Mouse (Mus musculus) ovary, postnatal 36 days (tissue): Measurements from ENCODE around the gene Alg11.

ENCODE experiments used
- DNase-seq: peaks from one replicate; pipeline ENCODE4 v3.0.0; 2022; ENCODE audit warnings: low spot score, mixed read lengths

Gene Alg11

GRCm38 (mm10) chr8:22061126-22061525 lies 605 bp downstream of the Alg11 start:
- DNase-seq: no peak

DNA sequence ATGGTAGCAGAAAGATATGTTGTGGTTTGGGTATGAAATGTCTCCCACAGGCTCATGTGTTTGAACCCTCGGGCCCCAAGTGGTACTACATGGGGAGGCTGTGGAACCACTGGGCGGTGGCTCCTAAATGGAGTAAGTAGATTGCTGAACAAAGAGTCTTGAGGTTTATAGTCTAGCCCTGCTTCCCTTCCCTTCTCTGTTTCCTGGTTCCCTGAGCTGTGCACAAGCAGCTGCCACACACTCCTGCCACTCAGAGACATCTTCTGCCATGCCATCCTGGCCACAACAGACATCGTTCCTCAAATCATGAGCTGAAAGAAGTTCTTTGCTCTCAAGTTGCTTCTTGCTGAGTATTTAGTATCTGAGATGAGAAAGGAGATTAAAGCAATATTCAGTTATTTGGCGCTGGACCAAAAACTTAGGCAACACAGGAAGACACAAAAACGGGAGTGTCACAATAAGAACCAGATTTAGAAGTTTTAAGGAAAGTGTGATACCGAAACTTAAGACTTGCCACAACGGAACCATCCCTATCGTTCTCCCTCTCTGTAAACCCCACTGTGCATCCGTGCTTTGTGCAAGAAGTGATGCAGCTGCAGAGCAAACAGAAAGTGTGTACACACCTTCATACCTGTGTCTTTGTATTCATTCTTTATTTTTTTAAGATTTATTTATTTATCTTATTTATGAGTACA lies 18.9 kb downstream of the Alg11 start:
- no peak for DNase-seq

DNA sequence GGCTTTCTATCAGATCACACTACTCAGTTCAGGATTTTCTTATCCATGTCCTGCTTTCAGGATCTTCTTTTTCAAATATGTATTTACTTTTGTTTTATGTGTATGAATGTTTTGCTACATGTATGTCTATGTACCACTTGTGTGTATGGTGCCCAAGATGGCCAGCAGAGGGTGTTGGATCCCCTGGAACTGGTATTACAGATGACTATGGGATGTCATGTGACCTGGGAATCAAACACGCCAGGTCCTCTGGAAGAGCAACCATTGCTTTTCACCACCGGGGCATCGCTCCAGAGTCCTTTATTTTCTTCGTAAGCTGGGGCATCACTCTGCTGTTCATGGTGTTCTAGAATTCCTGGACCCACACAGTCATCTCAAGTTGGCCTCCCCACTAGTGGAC lies 28.7 kb downstream of the Alg11 start:
- DNase-seq: no peak

DNA sequence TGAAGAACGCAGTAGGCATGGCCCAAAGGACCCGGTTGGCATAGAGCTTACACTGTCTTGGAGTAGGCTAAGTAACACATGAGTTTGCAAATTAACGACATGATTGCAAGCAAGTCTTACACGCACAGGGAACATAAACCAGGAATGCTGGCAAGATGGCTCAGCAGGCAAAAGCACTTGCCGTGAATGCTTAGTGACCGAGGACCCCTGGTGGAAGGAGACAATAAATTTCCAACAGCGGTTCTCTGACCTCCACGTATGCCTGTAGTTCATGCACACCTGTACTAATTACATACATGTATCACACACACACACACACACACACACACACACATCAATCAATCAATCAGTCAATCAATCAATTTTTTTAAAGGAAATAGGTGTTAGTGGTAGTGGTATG lies 31.0 kb downstream of the Alg11 start:
- DNase-seq: no peak

- no peak for DNase-seq
These were observed 46.5 kb downstream of the Alg11 start for GRCm38 (mm10) chr8:22107020-22107419.
